Mouse (Mus musculus): ENCODE measurements around the gene Dbh.

Dbh gene

GRCm38 (mm10) chr2:27218569-27218968 is 53.5 kb downstream of the Dbh start:
- DNase-seq (ENCODE audit: low read depth, low spot score), result no peak

DNA sequence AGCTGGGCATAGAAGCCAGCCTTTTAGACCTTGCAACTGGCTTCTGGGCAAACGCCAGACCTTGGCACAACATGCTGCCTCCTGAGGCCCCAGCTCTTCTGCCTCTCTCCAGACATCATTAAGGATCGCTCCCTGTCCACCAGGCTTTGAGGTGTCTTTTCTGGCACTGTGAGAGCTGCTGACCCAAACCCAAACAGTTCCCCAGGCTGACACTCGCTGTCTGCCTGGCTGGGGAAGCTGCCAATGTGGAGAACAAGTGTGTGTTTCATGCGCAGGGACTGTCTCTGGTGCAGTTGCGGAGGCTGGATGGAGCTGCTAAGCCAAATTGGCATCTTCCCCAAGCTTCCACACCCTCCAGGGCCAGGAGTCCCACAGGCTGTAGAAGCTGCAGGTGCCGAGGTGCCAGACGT is 58.0 kb downstream of the Dbh start:
- no peak for DNase-seq (ENCODE audit: low read depth, low spot score)

DNA sequence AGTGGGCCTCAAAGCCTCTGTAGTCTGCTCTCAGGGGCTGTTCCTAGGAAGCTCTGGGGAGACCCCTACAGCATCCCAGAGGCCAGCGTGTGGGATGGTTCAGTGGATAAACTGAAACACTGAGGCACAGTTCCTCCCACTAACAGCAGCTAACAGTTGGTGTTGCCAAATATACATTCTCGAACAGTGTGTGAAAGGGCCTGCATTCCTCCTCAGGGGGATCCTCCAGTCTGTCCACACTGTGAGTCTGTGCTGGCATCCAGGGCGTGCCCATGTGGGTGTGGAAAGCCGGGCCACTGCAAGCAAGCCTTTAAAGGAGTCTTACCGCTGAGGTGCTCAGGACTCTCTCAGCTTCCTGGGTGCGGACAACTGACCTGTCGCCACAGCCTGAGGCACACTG is 61.5 kb downstream of the Dbh start:
- no peak for DNase-seq (ENCODE audit: low read depth, low spot score)

DNA sequence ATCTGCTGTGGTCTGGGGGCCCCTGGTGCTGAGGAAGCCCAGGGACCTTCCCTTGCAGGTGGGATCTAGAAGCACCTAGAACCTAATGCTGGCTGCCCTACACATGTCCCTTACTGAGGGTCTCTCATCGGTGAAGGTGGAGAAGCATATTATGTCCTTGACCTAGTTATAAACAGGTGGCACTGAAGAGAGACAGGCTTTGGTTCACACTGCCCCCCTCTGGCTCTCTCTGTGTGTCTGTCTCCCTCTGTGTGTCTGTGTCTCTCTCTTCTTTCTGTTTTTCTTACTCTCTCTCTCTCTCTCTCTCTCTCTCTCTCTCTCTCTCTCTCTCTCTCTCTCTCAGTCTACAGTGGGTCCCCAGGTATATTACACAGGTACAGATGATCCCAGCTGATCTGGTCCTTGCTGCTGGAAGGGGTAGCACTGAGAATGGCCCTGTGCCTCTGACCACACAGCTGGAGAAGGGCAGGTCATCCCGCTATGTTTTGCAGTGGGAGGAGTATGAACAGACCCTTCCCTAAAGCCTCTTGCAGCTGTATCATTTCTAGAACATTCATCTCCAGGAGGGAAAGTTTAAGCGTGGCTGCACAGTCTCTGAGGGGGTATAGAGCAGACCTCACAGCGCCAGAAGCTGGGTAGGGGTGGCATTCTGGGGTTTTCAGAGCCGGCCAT is 63.9 kb downstream of the Dbh start:
- DNase-seq (ENCODE audit: low read depth, low spot score), result no peak

- no peak for DNase-seq (ENCODE audit: low read depth, low spot score)
Measured at GRCm38 (mm10) chr2:27229481-27230105, 64.6 kb downstream of the Dbh start.

DNA sequence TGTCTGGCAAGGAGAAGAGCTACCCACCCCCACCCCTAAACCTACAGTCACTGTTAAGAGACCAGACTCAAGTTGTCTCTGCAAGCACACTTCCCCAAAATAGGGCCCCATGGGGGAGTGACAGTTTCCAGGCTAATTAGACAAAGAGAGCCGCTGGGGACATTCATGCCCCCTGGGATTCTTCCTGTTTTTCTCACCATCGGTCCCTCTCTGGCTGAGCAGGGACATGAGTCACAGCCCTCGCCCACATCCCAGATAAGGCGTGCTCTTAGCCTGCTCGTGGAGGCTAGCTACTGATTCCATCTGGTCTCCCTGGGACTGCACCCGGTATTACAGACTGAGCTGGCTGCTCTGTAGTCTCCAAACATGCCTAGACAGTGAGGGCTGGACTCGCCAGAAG is 67.3 kb downstream of the Dbh start:
- DNase-seq (ENCODE audit: low read depth, low spot score), result no peak

Measured in WW6 (cell line).